Mouse (Mus musculus) layer of hippocampus, postnatal 14 days (tissue): ENCODE data around the gene Sytl2. TPM values are rescaled to one million over a fixed set of nuclear protein-coding genes. Genes with fewer than 3 reads are reported as not detected.

ENCODE experiments used
- DNase-seq, 2 experiments: peaks; one replicate each; pipeline ENCODE4 v3.0.0; 2021 to 2022; ENCODE audit warnings: low spot score in 2 of 2, mixed read lengths in 1 of 2
- total RNA-seq, 2 experiments: library from RNA; stranded (reverse); gene quantifications; 2 replicates each; pipeline ENCODE4 v1.2.3; 2021

Gene Sytl2
- total RNA-seq, 2 experiments from 2014 or later, result 36.6 to 45.3 TPM

DNA sequence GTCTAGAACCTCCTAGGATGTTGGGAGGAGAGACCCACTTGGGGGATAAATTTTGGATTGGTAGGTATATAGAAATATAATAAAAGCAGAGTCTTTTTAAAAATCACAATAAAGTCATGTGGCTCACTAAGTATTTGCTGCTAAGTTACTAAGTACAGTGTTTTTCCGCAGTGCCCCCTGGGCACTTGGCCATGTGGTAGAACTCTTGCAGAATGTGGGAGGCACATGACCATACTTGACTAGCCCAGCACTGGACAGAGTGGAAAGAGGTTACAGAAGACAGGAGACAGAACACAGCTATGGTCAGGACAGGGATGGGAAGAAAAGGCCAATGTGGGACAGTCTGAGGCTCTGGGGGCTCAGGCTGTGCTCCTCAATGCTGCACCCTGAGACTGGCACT is 4.9 kb downstream of the Sytl2 start:
- no peak for DNase-seq

DNA sequence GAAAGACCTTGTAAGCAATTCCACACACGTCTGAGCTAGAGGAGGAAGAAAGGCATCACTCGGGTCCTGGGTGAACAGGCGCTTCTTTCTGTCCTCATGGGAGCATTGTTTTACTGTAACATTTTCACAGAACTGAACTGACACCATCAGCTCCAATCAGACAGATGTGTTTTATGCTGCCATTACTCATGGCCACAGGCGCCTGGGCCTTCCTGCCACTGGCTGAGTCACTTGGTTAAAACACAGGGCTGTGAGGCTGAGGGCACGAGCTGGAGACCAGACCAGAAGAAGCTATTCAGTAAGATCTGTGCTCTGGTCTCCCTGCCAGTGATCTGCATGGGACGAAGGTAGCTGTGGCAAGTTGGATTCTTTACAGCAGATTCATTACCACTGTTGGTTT is 6.0 kb downstream of the Sytl2 start:
- no peak for DNase-seq

DNA sequence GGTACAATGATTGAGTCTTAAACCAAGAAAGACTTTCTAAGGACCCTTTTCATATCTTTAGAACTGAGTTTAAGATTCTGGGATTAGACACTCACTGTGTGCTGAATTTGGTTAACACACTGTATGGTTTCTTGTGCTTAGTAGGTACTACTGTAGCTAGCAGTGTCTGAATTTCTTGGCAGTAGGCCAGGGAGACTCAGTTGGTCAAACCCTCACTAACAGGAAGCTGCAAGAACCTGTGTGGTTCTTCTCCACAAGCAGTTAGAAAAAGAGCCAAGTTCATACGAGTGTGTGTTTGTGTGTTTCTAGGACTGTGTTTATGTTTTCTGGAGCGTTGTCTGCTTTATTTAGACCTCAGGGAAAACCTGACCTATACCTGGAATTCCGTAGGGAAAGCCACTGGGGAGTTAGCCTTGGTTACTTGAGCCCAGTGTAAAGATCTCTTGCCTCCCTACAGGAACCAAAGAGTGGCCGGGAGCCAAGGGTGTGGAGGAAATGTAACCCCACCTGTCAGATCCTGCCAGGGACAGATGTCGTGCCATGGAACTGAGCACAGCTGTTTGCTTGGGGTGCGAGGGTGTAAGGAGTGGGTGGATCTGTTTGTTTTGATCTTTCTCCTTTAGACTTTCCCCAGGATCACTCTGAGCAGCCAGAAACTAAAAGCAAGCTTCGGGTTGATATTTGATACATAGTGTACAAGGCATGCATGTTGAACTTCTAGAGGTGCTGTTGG is 10.3 kb downstream of the Sytl2 start:
- DNase-seq, result no peak

DNA sequence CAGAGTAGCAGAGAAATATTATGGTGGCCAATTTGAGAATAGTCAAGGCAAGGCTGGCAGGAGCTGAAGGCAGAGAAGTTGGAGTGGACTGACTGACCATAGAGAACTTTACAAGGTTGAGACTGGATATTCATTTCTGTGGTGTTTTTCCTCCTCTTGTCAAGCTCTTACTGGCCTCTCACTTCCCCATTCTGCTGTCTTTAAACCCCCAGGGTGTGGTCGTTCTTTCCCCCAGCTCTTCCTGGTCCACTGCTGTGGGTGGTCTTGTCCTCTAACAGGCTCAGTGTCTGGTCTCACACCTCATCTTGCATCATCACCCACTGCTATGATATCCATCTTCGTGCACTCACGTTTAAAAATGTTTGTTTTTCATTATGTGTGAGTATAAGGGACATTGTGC is 11.4 kb downstream of the Sytl2 start:
- no peak for DNase-seq

DNA sequence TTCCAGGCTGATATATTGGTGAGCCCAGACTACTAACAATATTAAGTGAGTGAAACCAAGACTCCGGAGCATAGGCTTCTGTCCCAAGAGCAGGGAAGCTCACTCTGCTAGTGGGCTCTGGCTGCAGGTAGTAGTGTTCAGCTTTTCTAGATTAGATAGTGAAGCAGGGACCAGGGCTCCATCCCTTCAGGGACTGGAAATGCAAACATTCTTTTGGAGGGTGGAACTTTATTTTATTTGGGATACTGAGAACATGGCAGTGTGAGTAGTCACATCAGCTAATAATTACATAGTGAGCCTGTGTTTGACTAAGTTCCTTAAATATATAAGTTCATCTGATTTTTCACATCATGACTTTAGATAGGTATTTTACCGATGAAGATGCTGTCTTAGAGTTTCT is 14.8 kb downstream of the Sytl2 start:
- no peak for DNase-seq

DNA sequence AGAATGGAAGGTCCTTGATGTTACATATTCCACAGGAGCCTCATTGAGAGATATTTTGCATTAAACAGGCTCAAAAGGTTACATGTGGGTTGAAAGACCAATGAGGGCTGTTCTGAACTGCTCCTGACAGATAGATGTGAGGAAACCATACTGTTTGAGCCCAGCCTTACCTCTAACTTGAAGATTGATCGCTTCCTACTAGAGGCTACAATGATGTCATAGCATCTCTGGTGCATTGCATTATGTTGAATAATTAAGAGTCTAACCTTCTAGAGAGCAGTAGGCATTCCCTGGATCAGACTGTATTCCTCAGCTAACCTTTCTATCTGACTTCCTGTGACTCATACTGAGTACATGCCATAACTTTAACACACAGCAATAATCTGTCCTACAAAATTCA is 17.4 kb downstream of the Sytl2 start:
- DNase-seq, result no peak

DNA sequence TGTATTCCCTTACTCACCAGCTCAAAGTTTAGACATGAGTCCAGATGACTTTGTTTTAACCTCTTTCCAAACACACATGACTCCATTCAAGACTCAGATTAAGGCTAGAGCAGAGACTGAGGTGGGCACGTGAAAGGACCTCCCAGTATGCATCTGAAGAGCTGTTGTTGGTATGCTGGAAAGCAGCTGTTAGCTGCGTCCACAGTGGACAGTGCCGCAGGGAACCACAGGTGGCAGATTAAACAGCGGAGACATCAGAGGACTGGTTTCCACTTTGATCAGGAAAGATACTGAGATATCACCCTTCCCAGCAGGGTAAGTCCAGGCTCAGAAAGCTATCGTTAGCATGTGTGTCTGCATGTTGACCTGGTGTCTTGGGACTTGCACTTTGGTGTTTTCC is 18.1 kb downstream of the Sytl2 start:
- DNase-seq, result no peak

DNA sequence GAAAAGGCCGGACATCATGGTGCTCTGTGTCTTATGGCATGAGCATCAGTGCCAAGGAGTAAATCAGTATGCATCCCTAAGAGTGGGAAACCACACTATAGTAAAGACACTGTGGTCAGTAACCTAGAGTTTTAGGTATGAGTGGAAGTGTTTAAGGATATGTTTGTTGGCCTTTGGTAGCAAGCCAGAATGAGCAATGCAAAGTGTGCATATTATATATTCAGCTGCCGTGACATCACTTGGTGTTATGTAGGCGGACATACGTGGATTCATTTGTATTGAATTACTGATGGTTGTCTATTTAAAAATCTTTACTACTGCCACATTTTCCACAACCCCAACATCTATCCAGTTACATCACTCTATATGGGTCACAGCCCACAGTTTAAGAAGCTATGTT is 23.1 kb downstream of the Sytl2 start:
- DNase-seq, result no peak

DNA sequence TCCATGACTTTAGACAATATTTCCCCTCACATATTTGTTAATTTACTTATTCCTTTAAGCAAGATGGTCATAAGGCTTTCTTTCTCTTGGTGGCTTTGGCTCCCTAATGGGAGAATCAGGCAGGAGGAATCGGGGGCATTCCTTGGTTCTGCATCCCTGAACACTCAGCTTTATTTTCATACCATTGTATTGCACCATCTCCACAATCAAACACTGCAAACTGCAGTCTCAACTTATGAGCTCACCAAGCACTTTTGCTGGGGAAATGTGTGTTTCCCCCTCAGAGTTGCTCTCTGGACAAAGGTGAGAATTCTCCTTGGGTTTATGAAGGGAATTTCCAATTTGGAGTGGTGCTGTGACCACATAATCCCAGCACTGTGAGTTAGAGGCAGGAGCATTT is 28.1 kb downstream of the Sytl2 start:
- no peak for DNase-seq

DNA sequence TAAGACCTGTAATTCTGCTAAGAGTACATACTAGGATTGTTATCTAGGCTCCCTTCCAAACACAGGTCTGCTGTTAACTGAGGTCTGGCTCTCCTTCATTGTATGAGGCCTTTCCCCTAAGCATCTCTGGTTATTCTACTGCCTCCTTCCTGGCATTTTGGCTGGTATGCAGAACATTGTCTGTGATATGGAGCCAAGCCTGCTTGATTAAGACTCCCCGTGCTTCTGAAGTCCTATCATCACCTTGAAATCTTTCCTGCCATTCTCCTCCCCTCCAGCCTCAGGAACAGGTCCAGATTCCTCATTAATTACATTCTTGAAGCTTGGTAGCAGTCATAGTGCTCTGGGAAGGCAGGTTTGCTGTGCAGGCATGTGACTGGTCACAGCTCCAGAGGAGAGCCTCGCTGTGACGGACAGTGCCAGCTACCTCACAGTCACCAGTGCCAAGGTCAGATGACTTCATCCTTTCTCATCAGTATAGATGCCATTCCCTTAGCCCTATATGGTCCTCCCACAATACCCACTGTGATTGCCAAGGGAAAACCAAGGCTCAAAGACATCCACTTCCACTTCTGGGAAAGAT is 30.5 kb downstream of the Sytl2 start:
- DNase-seq, result no peak

DNA sequence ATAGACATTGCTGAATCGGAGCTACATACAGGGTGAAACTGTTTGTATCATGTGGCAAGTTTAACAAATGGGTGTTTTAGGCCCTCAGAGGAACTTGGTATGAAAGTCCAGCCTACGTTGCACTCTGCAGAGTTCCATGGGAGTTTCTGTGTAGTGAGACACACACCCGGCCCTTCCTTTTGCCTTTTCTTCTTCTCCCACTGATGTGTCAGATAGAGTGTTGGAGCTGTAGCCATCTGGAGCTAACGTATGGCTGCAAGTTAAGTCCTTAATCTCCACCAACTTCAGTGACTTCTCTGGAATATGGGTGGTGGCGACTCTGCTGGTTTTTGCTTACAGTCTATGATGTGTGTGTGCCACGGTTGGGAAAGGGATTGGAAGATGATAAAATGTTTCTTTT is 32.3 kb downstream of the Sytl2 start:
- no peak for DNase-seq

DNA sequence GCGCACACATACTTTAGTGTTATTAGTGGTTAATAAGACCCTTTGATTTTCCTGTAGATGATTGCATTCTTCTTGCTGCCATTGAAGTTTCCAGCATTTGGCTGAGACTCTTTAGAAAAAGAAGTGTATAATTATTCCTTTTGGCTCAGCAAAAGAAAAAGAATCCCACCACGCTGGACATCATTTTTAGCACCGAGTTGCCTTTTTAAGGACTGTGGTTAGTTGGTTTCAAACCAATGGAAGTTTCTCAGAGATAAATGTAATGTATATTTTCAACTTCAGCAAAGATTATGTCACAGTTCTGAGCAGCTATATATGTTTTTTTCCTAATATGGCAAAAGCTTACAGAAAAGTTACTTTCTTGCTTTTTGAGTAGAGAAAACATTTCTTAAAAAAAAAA is 32.8 kb downstream of the Sytl2 start:
- no peak for DNase-seq

DNA sequence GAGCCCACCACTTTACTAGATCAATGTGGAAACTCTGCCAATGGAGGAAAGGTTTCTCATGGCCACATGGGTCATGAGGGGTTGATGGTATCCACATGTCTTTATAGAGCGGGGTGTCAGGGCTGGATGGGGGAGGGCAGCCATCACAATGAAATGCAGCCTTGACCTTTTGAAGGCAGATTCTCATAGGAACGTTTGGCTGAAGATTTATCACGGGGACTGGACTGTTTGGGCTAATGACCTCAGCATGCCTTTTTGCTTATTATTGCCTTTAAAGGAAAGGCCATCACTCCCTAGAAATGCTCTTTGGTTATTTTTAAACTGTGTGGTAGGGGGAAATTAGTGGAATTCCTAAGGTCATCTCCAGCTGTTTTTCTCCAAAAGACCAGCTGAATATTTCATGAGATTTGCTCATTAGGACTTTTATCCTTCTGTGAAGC is 33.7 kb downstream of the Sytl2 start:
- DNase-seq, result no peak

DNA sequence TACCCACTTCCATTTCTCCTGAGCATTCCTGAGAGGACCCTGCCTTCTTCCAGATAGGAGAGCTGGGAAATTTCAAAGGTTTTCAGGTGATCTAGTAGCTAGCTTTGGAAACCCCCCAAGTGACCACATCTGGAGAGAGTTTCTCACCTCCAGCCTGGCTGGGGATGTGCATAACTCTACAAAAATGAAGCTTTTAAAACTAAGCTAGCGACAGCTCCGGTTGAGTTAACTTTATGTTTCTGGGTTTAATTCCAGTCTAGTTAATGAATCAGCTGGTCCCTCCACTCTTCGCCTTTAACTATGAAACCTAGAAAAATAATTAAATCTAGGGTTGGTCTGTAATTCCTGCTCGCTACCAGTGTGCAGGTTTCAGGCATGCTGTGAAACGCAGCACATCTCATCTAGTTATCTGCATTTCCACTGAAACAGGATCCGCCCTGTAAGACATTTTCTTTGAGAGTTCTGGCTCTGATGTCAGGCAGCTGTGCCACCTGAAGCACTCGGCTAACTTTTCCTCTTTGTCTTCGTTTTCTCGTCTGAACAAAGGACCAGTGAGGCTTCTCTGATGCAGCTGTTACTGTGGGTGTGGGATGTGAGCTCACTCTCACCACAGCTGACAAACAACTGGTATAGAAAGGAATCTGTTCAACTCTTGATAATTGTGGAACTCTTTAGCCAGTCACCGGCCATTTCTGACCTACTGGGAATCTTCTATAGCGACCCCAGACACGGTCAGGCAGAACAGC is 39.3 kb downstream of the Sytl2 start:
- no peak for DNase-seq

DNA sequence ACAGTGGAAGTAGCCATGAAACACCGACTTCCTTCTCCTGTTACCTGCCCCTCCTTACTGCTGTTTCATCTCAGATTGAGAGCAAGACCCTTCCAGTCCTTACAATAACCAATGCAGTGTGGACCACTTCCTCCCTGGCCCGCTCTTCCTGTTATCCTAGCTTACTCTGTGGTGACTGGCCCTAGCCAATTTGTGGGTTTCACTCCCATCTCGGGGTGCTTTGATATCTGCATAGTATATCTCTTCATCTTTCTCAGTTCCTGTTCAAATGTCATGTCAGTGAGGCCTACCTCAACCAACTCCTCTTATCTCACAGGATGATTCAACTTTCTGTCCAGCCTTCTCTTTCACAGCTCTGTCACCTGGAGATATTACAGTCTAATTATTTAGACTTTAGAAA is 42.9 kb downstream of the Sytl2 start:
- DNase-seq, result no peak

DNA sequence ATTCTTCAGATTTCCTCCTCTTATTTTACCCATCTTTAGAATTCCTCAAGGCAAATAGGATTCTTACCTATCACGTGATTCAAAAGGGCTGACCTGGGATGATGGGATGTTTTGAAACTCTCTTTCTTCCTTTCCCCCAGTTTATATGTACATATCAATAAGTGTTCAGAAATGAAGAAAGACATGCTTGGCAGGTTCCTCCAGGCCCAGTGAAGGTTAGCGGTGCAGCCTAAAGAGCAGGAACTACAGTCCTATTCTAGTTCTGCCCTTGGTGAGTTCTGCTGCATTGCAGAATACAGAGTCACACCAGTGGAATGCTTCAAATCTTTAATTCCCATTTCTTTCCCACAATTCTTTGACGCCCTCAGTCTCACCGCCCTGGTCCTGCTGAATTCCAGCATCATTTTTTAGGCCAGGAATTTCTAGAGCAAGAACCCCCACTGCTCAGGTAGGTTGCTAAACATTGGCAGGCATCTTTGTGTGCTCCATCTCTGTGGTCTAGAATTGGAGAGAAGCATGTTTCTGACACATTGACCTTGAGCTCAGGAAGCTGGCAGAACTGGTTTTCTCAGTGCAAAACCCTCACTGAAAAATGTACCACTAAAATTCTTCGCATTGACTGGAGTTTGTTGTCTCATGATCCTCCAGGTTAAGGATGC is 45.9 kb downstream of the Sytl2 start:
- DNase-seq, result no peak

DNA sequence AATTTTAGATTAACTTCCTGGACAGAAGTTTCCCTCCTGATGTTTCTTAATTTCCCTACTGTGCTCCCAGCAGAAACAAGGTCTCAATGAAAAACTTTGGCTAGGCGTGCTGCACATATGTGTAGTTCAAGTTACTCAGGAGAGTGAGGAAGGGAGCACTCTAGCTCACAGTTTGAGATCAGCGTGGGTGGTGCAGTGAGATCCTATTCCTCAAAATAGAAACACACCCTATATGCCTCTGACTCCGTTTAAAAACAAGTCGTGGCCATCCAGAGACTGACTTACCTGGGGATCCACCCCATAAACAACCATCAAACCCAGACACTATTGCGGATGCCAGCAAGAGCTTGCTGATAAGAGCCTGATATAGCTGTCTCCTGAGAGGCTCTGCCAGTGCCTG is 47.0 kb downstream of the Sytl2 start:
- DNase-seq, result no peak

DNA sequence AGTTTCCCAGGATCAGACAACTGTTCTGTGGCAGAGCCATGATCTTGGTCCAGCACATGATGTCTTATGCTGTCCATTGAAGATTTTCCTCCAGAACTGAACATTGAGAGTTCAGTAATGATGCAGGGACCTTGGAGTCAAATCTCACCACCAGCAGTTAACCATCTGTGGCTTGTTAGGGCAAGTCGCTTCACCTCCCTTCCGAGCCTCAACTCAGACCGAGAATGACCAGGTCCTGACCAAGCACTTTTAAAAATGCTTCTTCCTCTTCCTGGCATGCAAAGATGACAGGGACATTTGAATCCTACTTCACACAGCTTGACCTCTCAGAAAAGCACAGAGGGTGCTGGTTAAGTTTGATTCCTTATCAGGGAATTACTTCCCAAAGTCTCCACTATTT is 50.1 kb downstream of the Sytl2 start:
- no peak for DNase-seq

DNA sequence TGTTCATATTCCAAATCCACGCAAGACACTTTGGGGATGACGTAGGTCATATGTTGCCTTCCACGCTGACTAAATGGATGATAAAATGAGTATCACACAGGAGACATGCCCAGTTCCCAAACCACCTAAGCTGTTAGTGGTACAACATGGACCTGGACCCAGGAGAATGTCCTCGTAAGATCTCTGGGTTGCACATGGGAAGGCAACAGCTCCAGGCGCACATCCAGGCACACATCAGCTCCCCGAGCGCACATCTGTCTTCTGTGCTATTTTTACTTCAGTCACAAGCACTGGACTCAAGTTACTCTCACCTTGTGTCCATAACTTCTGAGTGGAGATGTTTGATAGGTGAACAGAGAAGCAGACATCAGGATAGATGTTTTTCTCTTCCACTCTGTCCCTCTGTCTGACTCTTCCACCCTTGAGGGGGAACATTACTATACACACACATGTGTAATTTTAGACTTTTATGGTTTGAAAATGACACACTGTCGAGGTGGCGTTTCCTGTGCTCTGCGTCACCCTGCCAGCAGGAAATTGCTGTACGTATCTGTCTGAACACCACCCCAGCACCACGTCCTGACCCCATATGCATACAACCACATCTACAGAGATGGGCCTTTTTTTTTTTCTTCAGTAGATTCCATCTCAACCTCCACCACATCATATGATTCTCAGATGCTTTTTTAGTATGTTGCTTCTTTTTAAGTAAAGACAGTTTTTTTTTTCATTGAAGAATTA is 51.6 kb downstream of the Sytl2 start:
- no peak for DNase-seq

DNA sequence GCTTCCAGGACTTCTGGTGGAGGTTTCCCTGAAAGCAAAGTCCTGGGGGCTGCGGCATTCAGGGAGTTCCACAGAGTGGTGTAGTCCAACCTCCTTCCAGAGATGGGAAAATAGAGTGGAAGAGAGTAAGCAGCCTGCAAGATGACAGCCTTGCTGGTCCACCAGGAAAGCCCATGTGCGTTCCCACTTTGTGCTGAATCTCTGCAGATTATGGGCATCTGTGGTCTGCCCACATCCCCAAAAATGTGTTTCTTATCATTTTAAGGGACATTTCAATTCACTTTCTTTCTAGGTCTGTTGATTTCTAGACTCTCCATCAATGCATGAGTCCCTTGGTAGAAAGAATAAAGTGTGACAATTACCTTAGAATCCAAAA is 52.2 kb downstream of the Sytl2 start:
- DNase-seq, result no peak

DNA sequence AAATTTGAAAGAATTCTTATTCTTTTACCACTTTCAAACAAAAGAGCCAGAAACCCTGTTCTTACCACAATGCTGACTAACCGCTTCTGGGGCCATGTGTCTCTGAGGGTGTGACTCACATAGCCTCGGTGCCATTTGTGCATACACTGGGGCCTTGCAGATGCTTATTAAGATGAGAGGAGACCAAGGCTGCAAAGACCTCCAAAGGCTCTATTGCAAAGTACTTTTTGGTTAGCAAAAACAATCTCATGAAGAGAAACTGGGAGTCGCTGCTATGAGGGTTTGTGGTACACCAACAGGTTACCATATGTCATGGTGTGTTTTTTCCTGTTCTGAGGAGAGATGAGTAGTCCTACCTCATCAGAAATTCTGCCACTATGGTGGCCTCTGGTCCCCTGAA is 53.4 kb downstream of the Sytl2 start:
- no peak for DNase-seq
